Mouse (Mus musculus) limb, embryonic 11.5 days (tissue): Measurements from ENCODE around the gene Fgfr2. TPM values are rescaled to one million over a fixed set of nuclear protein-coding genes. Genes with fewer than 3 reads are reported as not detected.

Experiments
- ATAC-seq: fragments of 200-750 bp; cut with Nextera tagmentation; 2 replicates; pipeline ENCODE4 v1.8.0; 2017; ENCODE audit warnings: low read depth; ENCODE audit not compliant: insufficient number of reproducible peaks, low FRiP score, low TSS enrichment
- DNase-seq: peaks from one replicate; pipeline ENCODE4 v3.0.0-alpha.2; 2015; ENCODE audit warnings: low spot score
- H3K27ac ChIP-seq: fragments of 300-500 bp; sonication (generic); replicated peaks from 2 replicates; pipeline ENCODE4 v1.5.1; 2014; ENCODE audit warnings: low read depth, mild to moderate bottlenecking, low read length
- H3K27me3 ChIP-seq: fragments of 300-500 bp; sonication (generic); 2 replicates; pipeline ENCODE4 v1.6.1; 2014; ENCODE audit warnings: mild to moderate bottlenecking, low read length, mixed read lengths; ENCODE audit not compliant: control insufficient read depth, insufficient read depth
- H3K36me3 ChIP-seq: fragments of 300-500 bp; sonication (generic); 2 replicates; pipeline ENCODE4 v1.6.1; 2014; ENCODE audit warnings: mild to moderate bottlenecking, low read length, moderate library complexity, mixed read lengths; ENCODE audit not compliant: control insufficient read depth, insufficient read depth
- H3K4me1 ChIP-seq: fragments of 300-500 bp; sonication (generic); 2 replicates; pipeline ENCODE4 v1.6.1; 2014; ENCODE audit warnings: low read length, mixed read lengths; ENCODE audit not compliant: control insufficient read depth, insufficient read depth
- H3K4me2 ChIP-seq: fragments of 300-500 bp; sonication (generic); 2 replicates; pipeline ENCODE4 v1.6.1; 2014; ENCODE audit warnings: low read depth, mild to moderate bottlenecking, moderate library complexity; ENCODE audit not compliant: severe bottlenecking
- H3K4me3 ChIP-seq: fragments of 300-500 bp; sonication (generic); 2 replicates; pipeline ENCODE4 v1.5.1; 2014; ENCODE audit warnings: low read depth, low read length
- H3K9ac ChIP-seq: fragments of 300-500 bp; sonication (generic); 2 replicates; pipeline ENCODE4 v1.6.1; 2014; ENCODE audit warnings: mild to moderate bottlenecking, low read length
- H3K9me3 ChIP-seq: fragments of 300-500 bp; sonication (generic); 2 replicates; pipeline ENCODE4 v1.6.1; 2016; ENCODE audit warnings: low read length; ENCODE audit not compliant: control insufficient read depth
- WGBS: fragments of 180-500 bp; shearing (Covaris S2); extraction: QIAGEN DNeasy Blood & Tissue Kit; methylation state at CpG from one replicate; pipeline ENCODE4 v1.1.7; 2014; 5-methylcytosine and 5-hydroxymethylcytosine counted together
- polyA plus RNA-seq: library from polyadenylated mRNA; unstranded; fragments of >200 nt; fragmentation: Nextera tagmentation; extraction: Ambion mirVana; gene quantifications from 2 replicates; pipeline ENCODE4 v1.2.1, GENCODE M21; 2014

Fgfr2 gene
- polyA plus RNA-seq, 1 experiment from 2014 or later = 60.1 TPM

DNA sequence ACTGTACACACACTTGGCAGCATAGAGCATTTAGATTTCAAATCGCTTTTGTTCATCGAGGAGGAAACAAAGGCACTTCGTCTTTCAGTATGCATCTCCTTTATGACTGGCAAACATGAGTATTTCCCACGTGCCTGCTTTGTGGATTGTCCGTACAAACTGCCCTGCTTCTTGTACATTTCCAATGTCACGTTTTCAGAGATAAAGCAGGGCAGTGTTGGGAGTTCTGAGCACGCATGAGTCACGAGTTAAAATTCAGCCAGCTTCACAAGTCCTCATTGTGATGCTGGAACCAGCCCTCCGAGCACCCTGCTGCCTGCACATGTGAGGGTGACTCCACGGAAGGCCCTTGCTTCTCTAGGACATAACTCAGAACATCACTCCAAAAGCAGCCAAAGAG lies 2303.5 kb downstream of the Fgfr2 start:
- no peaks in the 10 kb centered on the region for H3K9me3 ChIP-seq
- H3K36me3 ChIP-seq = no peaks in the 10 kb centered on the region
- no peak overlapping the region for H3K4me3 ChIP-seq
- H3K4me1 ChIP-seq = no peaks in the 10 kb centered on the region
- H3K9ac ChIP-seq = no peak overlapping the region
- ATAC-seq (no peak), DNase-seq (no peak)
- no peak overlapping the region for H3K4me2 ChIP-seq
- H3K27ac ChIP-seq = no peak overlapping the region
- WGBS = 86% methylated on average over 10 of the region's 10 CpGs
- H3K27me3 ChIP-seq = no peaks in the 10 kb centered on the region

DNA sequence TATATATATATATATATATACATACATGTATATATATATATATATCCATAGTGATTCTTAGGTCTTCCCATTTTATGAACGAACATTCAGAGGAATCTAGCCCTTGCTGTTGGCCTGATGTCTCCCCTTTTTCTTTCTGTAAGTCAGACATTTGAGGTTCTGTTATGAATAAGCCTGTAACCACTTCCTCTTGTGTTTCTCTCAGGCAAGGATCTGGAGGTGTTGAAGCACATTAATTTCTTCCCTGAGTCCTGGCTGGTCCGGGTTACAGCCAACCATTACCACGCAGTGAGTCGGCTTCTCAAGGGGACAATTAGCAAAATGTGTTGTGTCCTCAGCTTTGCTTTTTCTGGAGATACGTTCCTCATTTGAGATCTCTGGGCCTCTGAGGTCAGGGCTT lies 2304.3 kb downstream of the Fgfr2 start:
- H3K27ac ChIP-seq = no peak overlapping the region
- DNase-seq (no peak), ATAC-seq (no peak)
- 74% methylated on average over 5 of the region's 5 CpGs for WGBS
- H3K4me1 ChIP-seq = no peaks in the 10 kb centered on the region
- no peaks in the 10 kb centered on the region for H3K27me3 ChIP-seq
- H3K4me2 ChIP-seq = no peak overlapping the region
- no peaks in the 10 kb centered on the region for H3K36me3 ChIP-seq
- H3K4me3 ChIP-seq = no peak overlapping the region
- no peak overlapping the region for H3K9ac ChIP-seq
- no peaks in the 10 kb centered on the region for H3K9me3 ChIP-seq

DNA sequence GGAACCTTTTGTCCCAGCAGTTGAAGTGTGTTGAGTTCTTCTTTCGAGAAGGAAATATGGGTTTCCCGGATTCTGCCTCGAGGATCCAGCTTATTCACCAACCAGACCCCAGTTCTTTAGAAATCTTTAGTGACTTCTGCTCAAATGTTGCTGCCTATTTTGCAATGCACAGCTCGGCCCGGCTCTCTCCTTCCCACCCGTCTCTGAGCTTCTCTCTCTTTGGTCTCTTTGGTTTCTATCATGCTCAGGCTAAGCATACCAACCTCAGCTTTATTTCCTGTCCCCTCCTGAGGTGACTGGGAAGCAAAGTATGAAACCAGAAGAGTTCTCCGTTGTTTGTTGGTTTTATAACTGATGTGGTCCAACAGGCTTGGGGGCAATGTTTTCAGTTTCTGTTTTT lies 2306.9 kb downstream of the Fgfr2 start:
- H3K4me2 ChIP-seq = no peak overlapping the region
- DNase-seq (no peak), ATAC-seq (no peak)
- 87% methylated on average over 7 of the region's 7 CpGs for WGBS
- no peaks in the 10 kb centered on the region for H3K27me3 ChIP-seq
- no peaks in the 10 kb centered on the region for H3K4me1 ChIP-seq
- H3K36me3 ChIP-seq = no peaks in the 10 kb centered on the region
- no peak overlapping the region for H3K4me3 ChIP-seq
- no peak overlapping the region for H3K27ac ChIP-seq
- H3K9ac ChIP-seq = no peak overlapping the region
- H3K9me3 ChIP-seq = no peaks in the 10 kb centered on the region

DNA sequence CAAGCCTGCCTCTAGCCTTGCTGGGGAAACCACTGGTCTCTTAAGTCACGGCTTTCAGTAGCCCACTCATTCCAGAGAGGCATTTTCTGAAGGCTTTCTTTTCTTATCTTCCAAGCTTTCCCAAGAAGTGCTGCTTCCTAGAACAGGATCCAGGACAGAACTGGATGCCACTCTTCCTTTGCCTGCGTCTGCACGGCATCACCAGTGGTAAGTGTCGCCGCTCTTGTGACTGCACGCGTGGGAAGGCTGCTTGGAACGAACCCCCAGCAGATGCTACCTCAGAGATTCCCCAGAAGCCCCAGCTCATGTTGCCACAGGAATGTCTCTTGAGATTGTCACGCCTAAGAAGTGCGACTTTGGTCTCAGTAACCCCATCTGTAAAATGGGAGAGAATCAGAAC lies 2307.5 kb downstream of the Fgfr2 start:
- Histone ChIP-seq H3K4me2 (no peak overlapping the region), H3K27me3 (no peaks in the 10 kb centered on the region), H3K36me3 (no peaks in the 10 kb centered on the region), H3K9ac (no peak overlapping the region), H3K27ac (no peak overlapping the region), H3K4me1 (no peaks in the 10 kb centered on the region), H3K4me3 (no peak overlapping the region), H3K9me3 (no peaks in the 10 kb centered on the region)
- DNase-seq (no peak), ATAC-seq (no peak)
- 94% methylated on average over 10 of the region's 10 CpGs for WGBS

DNA sequence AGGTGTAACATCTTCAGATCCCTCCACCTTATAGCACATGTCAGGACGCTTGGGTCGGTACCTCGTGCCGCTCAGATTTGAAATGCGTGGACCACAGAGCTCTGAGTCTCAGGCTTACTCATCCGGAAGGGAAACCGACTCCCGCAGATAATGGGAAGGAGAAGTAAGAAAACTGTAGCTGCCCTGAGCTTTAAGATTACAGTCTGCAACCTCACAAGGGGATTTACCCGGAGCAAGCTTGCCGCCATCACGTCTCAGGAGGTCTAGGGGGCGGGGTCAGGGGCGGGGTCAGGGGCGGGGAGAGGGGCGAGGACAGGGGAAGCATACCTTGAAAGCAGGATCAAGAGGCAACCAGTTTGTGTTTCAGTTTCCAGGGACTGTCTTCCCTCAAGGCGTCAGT lies 2310.7 kb downstream of the Fgfr2 start:
- H3K4me3 ChIP-seq = no peak overlapping the region
- H3K27ac ChIP-seq = no peak overlapping the region
- no peaks in the 10 kb centered on the region for H3K4me1 ChIP-seq
- H3K4me2 ChIP-seq = no peak overlapping the region
- no peak overlapping the region for H3K9ac ChIP-seq
- H3K36me3 ChIP-seq = no peaks in the 10 kb centered on the region
- ATAC-seq (no peak), DNase-seq (no peak)
- H3K9me3 ChIP-seq = no peaks in the 10 kb centered on the region
- H3K27me3 ChIP-seq = no peaks in the 10 kb centered on the region
- WGBS = 43% methylated on average over 16 of the region's 16 CpGs

DNA sequence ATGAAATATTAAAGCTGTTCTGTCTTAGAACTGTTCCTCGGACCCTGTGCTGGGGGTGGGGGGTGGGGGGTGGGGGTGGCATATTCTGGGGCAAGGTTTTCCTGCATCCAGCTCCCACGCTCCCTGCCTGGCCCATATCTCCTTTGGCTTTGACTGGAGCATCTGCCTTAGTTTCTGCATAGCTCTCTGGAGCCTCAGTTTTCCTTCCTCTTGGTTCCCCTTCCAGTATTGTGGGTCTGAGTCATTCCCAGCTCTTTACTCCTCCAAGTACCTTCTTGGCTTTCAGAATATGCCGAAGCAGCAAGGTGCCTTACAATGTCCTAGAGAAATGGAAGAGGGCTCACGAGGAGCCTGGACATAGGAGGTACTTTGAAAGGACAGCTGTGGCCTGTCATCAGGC lies 2312.9 kb downstream of the Fgfr2 start:
- H3K4me3 ChIP-seq = no peak overlapping the region
- DNase-seq (no peak), ATAC-seq (no peak)
- H3K36me3 ChIP-seq = no peaks in the 10 kb centered on the region
- H3K27ac ChIP-seq = no peak overlapping the region
- no peak overlapping the region for H3K9ac ChIP-seq
- H3K27me3 ChIP-seq = no peaks in the 10 kb centered on the region
- no peak overlapping the region for H3K4me2 ChIP-seq
- 88% methylated on average over 4 of the region's 4 CpGs for WGBS
- H3K4me1 ChIP-seq = no peaks in the 10 kb centered on the region
- no peaks in the 10 kb centered on the region for H3K9me3 ChIP-seq

DNA sequence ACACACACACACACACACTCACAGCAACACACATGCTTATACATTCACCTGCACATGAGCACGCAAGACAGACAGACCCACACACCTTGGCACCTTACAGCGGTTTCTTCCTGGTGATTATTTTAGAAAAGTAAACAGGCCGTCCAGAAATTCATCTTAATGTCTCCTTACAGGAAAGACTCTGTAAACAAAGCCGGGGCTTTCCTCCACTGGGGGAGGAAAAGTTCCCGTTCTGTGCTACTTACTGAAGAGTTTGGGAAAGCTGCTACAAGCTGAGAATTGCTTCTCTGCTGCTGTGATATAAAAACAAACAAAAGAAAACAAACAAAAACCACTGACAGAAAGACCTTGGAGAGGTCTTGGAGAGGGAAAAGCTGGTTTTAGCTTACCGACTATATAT lies 2314.5 kb downstream of the Fgfr2 start:
- WGBS = 73% methylated on average over 6 of the region's 6 CpGs
- Histone ChIP-seq H3K4me1 (no peaks in the 10 kb centered on the region), H3K4me3 (no peak overlapping the region), H3K4me2 (no peak overlapping the region), H3K27me3 (no peaks in the 10 kb centered on the region), H3K27ac (no peak overlapping the region), H3K9me3 (no peaks in the 10 kb centered on the region), H3K36me3 (no peaks in the 10 kb centered on the region), H3K9ac (no peak overlapping the region)
- ATAC-seq (no peak), DNase-seq (no peak)

DNA sequence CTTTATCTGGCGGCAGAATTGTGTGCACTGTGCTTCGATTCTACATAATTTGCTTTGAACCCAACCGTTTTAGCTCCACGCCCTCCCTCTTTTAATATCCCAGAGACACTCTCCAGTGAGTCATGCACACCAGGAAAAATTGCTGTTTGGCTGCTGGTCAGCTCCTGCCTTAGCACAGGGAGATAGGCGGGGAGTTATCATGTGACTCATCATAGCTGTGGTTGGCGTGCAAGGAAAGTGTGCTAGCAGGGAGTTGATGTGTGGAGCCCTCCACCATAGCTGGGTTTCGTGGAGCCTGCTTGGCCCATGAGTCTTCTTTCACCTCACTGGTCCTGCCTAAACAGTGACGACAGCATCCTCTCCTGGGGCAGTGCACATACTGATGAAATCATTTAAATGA lies 2315.4 kb downstream of the Fgfr2 start:
- ATAC-seq (no peak), DNase-seq (no peak)
- Histone ChIP-seq H3K4me3 (no peak overlapping the region), H3K4me1 (no peaks in the 10 kb centered on the region), H3K9me3 (no peaks in the 10 kb centered on the region), H3K27me3 (no peaks in the 10 kb centered on the region), H3K4me2 (no peak overlapping the region), H3K9ac (no peak overlapping the region), H3K27ac (no peak overlapping the region), H3K36me3 (no peaks in the 10 kb centered on the region)
- WGBS = 82% methylated on average over 8 of the region's 8 CpGs

DNA sequence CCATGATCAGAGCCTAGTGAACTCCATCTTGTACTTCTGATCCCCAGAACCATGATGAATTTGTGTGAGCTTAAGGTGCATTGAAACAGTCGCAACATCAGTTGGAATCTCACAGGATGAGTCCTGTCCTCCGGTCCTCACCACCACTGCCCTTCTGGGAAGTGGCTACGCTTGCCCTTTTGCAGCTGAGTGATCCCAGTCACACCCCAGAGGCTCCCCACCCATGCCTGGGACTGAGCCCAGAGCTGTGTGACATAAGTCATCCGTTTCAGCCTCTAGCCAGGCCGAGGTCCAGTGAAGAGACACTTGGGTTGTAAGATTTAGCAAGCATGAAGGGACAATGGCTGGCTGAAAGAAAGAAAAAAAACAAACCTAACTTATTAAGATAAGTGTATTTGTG lies 2318.2 kb downstream of the Fgfr2 start:
- Histone ChIP-seq H3K4me3 (no peak overlapping the region), H3K36me3 (no peaks in the 10 kb centered on the region), H3K4me2 (no peak overlapping the region), H3K27ac (no peak overlapping the region), H3K27me3 (no peaks in the 10 kb centered on the region), H3K9ac (no peak overlapping the region), H3K4me1 (no peaks in the 10 kb centered on the region), H3K9me3 (no peaks in the 10 kb centered on the region)
- ATAC-seq (no peak), DNase-seq (no peak)
- WGBS = 88% methylated on average over 5 of the region's 5 CpGs
